Mouse (Mus musculus) megakaryocyte, embryonic 14.5 days (primary cell): ENCODE results near the gene Cacna1b.

Experiments
- FLI1 ChIP-seq: IDR thresholded peaks from 2 replicates; pipeline ENCODE4 v1.6.1; 2012; ENCODE audit warnings: low read length, inconsistent platforms, mixed read lengths
- GATA1 ChIP-seq: IDR thresholded peaks from 3 replicates; pipeline ENCODE4 v1.6.1; 2012; ENCODE audit warnings: mixed read lengths, low read length, inconsistent platforms, borderline replicate concordance

DNA sequence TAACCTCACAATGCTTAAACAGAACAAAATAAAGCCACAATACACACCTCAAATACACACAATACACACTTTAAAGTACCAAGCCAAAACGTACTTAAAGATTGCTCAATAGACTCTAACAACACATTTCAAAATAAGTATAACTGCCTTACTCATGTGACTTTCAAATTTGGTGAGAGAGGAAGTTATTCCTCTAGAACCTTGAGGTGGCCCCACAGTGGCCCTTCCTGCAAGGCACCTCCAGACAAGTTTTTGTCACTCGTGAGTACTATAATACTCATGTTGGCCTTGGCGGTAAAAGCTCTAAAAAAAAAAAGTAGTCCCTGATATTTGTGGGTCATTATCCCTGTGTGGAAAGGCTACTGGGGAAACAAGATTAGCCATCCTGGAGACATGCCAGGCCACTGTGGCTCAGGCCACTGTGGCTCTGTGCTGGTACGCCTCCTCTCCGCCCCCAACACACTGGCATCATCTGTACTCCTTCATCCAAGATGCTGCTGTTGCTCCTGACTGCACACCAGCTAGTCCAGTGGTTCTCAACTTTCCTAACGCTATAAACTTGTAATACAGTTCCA, 88.4 kb downstream of the Cacna1b start:
- no peak for TF ChIP-seq GATA1
- no peak for TF ChIP-seq FLI1
